Mouse (Mus musculus): ENCODE results near the gene Nfyc. TPM values are rescaled to one million over a fixed set of nuclear protein-coding genes. Genes with fewer than 3 reads are reported as not detected.

Gene Nfyc
- polyA plus RNA-seq, 1 experiment from 2014 or later: 101 TPM

- H3K4me3 ChIP-seq (ENCODE audit: low read depth, low read length): no peak overlapping the region
- no peak overlapping the region for H3K27ac ChIP-seq (ENCODE audit: low read depth)
- H3K9ac ChIP-seq (ENCODE audit: low read length): no peak overlapping the region
- no peaks in the 10 kb centered on the region for H3K4me1 ChIP-seq (replicated peaks; ENCODE audit: control insufficient read depth, insufficient read depth, low read length)
- no peaks in the 10 kb centered on the region for H3K9me3 ChIP-seq (ENCODE audit: control insufficient read depth, low read length)
- peaks cover 12% of the 10 kb centered on the region for H3K27me3 ChIP-seq (replicated peaks; ENCODE audit: control insufficient read depth, insufficient read depth, low read length)
- 52% methylated on average over 7 of the region's 7 CpGs for WGBS
- H3K4me2 ChIP-seq (ENCODE audit: low read length): no peak overlapping the region
- DNase-seq (ENCODE audit: low spot score): no peak
- no peak for ATAC-seq (replicated peaks; ENCODE audit: low FRiP score, low TSS enrichment, low read depth)
- no peaks in the 10 kb centered on the region for H3K36me3 ChIP-seq (ENCODE audit: control insufficient read depth, insufficient read depth, low read length)
Measured at GRCm38 (mm10) chr4:120859865-120860264, 28.5 kb upstream of the Nfyc start.

- DNase-seq (ENCODE audit: low spot score): no peak
- 40% methylated on average over 5 of the region's 5 CpGs for WGBS
- no peaks in the 10 kb centered on the region for H3K9me3 ChIP-seq (ENCODE audit: control insufficient read depth, low read length)
- no peak overlapping the region for H3K9ac ChIP-seq (ENCODE audit: low read length)
- ATAC-seq (replicated peaks; ENCODE audit: low FRiP score, low TSS enrichment, low read depth): no peak
- H3K4me3 ChIP-seq (ENCODE audit: low read depth, low read length): no peak overlapping the region
- no peaks in the 10 kb centered on the region for H3K4me1 ChIP-seq (replicated peaks; ENCODE audit: control insufficient read depth, insufficient read depth, low read length)
- H3K27ac ChIP-seq (ENCODE audit: low read depth): no peak overlapping the region
- no peaks in the 10 kb centered on the region for H3K36me3 ChIP-seq (ENCODE audit: control insufficient read depth, insufficient read depth, low read length)
- H3K4me2 ChIP-seq (ENCODE audit: low read length): no peak overlapping the region
- peaks cover 21% of the 10 kb centered on the region for H3K27me3 ChIP-seq (replicated peaks; ENCODE audit: control insufficient read depth, insufficient read depth, low read length)
Measured at GRCm38 (mm10) chr4:120856376-120856775, 25.0 kb upstream of the Nfyc start.

- no peak overlapping the region for H3K9ac ChIP-seq (ENCODE audit: low read length)
- H3K27me3 ChIP-seq (replicated peaks; ENCODE audit: control insufficient read depth, insufficient read depth, low read length): peaks cover 21% of the 10 kb centered on the region
- no peaks in the 10 kb centered on the region for H3K36me3 ChIP-seq (ENCODE audit: control insufficient read depth, insufficient read depth, low read length)
- no peaks in the 10 kb centered on the region for H3K4me1 ChIP-seq (replicated peaks; ENCODE audit: control insufficient read depth, insufficient read depth, low read length)
- ATAC-seq (replicated peaks; ENCODE audit: low FRiP score, low TSS enrichment, low read depth) (no peak), DNase-seq (ENCODE audit: low spot score) (no peak)
- no peaks in the 10 kb centered on the region for H3K9me3 ChIP-seq (ENCODE audit: control insufficient read depth, low read length)
- WGBS: 24% methylated on average over 7 of the region's 7 CpGs
- peak overlapping the region; percentile 83 for H3K4me2 ChIP-seq (ENCODE audit: low read length)
- no peak overlapping the region for H3K27ac ChIP-seq (ENCODE audit: low read depth)
- H3K4me3 ChIP-seq (ENCODE audit: low read depth, low read length): peak overlapping the region; percentile 43
Measured at GRCm38 (mm10) chr4:120855360-120856060, 24.1 kb upstream of the Nfyc start.

GRCm38 (mm10) chr4:120854588-120855319 is 23.4 kb upstream of the Nfyc start, which contains the start of gene Rims3:
TSS of gene Rims3 (plus strand) at chr4:120854816.
- Histone ChIP-seq H3K9ac (ENCODE audit: low read length) (peak within 1 kb of the TSS; percentile 32; the same call in 1 of the 2 replicates), H3K4me2 (ENCODE audit: low read length) (peak within 1 kb of the TSS; percentile 83), H3K4me1 (replicated peaks; ENCODE audit: control insufficient read depth, insufficient read depth, low read length) (no peaks in the 10 kb centered on the region), H3K27me3 (replicated peaks; ENCODE audit: control insufficient read depth, insufficient read depth, low read length) (peaks cover 21% of the 10 kb centered on the region), H3K36me3 (ENCODE audit: control insufficient read depth, insufficient read depth, low read length) (no peaks in the 10 kb centered on the region), H3K27ac (ENCODE audit: low read depth) (no peak within 1 kb of the TSS), H3K4me3 (ENCODE audit: low read depth, low read length) (peak within 1 kb of the TSS; percentile 43), H3K9me3 (ENCODE audit: control insufficient read depth, low read length) (no peaks in the 10 kb centered on the region)
- ATAC-seq (replicated peaks; ENCODE audit: low FRiP score, low TSS enrichment, low read depth) (peak; percentile 83), DNase-seq (ENCODE audit: low spot score) (peak; percentile 92)
- under 1% methylated on average over 68 of the region's 68 CpGs for WGBS

- H3K36me3 ChIP-seq (ENCODE audit: control insufficient read depth, insufficient read depth, low read length): no peaks in the 10 kb centered on the region
- H3K9ac ChIP-seq (ENCODE audit: low read length): no peak overlapping the region
- ATAC-seq (replicated peaks; ENCODE audit: low FRiP score, low TSS enrichment, low read depth): no peak
- WGBS: 6% methylated on average over 10 of the region's 10 CpGs
- no peaks in the 10 kb centered on the region for H3K9me3 ChIP-seq (ENCODE audit: control insufficient read depth, low read length)
- H3K27me3 ChIP-seq (replicated peaks; ENCODE audit: control insufficient read depth, insufficient read depth, low read length): peaks cover 17% of the 10 kb centered on the region
- no peaks in the 10 kb centered on the region for H3K4me1 ChIP-seq (replicated peaks; ENCODE audit: control insufficient read depth, insufficient read depth, low read length)
- peak; percentile 93 for DNase-seq (ENCODE audit: low spot score)
- H3K4me3 ChIP-seq (ENCODE audit: low read depth, low read length): no peak overlapping the region
- no peak overlapping the region for H3K4me2 ChIP-seq (ENCODE audit: low read length)
- no peak overlapping the region for H3K27ac ChIP-seq (ENCODE audit: low read depth)
Measured at GRCm38 (mm10) chr4:120850946-120851345, 19.6 kb upstream of the Nfyc start.

- Histone ChIP-seq H3K27ac (ENCODE audit: low read depth) (no peak overlapping the region), H3K4me3 (ENCODE audit: low read depth, low read length) (no peak overlapping the region), H3K4me1 (replicated peaks; ENCODE audit: control insufficient read depth, insufficient read depth, low read length) (no peaks in the 10 kb centered on the region), H3K36me3 (ENCODE audit: control insufficient read depth, insufficient read depth, low read length) (no peaks in the 10 kb centered on the region), H3K9ac (ENCODE audit: low read length) (no peak overlapping the region), H3K27me3 (replicated peaks; ENCODE audit: control insufficient read depth, insufficient read depth, low read length) (peaks cover 9% of the 10 kb centered on the region; the same call in 1 of the 2 replicates), H3K4me2 (ENCODE audit: low read length) (no peak overlapping the region), H3K9me3 (ENCODE audit: control insufficient read depth, low read length) (no peaks in the 10 kb centered on the region)
- DNase-seq (ENCODE audit: low spot score) (no peak), ATAC-seq (replicated peaks; ENCODE audit: low FRiP score, low TSS enrichment, low read depth) (no peak)
- 64% methylated on average over 11 of the region's 11 CpGs for WGBS
Measured at GRCm38 (mm10) chr4:120849451-120849850, 18.1 kb upstream of the Nfyc start.

- H3K9me3 ChIP-seq (ENCODE audit: control insufficient read depth, low read length): no peaks in the 10 kb centered on the region
- no peak overlapping the region for H3K27ac ChIP-seq (ENCODE audit: low read depth)
- H3K9ac ChIP-seq (ENCODE audit: low read length): no peak overlapping the region
- 81% methylated on average over 6 of the region's 6 CpGs for WGBS
- DNase-seq (ENCODE audit: low spot score) (no peak), ATAC-seq (replicated peaks; ENCODE audit: low FRiP score, low TSS enrichment, low read depth) (no peak)
- no peaks in the 10 kb centered on the region for H3K4me1 ChIP-seq (replicated peaks; ENCODE audit: control insufficient read depth, insufficient read depth, low read length)
- H3K27me3 ChIP-seq (replicated peaks; ENCODE audit: control insufficient read depth, insufficient read depth, low read length): peaks cover 3% of the 10 kb centered on the region; the same call in 1 of the 2 replicates
- no peak overlapping the region for H3K4me3 ChIP-seq (ENCODE audit: low read depth, low read length)
- H3K4me2 ChIP-seq (ENCODE audit: low read length): no peak overlapping the region
- H3K36me3 ChIP-seq (ENCODE audit: control insufficient read depth, insufficient read depth, low read length): no peaks in the 10 kb centered on the region
Measured at GRCm38 (mm10) chr4:120848909-120849308, 17.5 kb upstream of the Nfyc start.

GRCm38 (mm10) chr4:120845098-120845497 is 13.7 kb upstream of the Nfyc start:
- no peak overlapping the region for H3K27ac ChIP-seq (ENCODE audit: low read depth)
- no peaks in the 10 kb centered on the region for H3K36me3 ChIP-seq (ENCODE audit: control insufficient read depth, insufficient read depth, low read length)
- ATAC-seq (replicated peaks; ENCODE audit: low FRiP score, low TSS enrichment, low read depth) (no peak), DNase-seq (ENCODE audit: low spot score) (no peak)
- no peaks in the 10 kb centered on the region for H3K27me3 ChIP-seq (replicated peaks; ENCODE audit: control insufficient read depth, insufficient read depth, low read length)
- 66% methylated on average over 4 of the region's 4 CpGs for WGBS
- H3K9me3 ChIP-seq (ENCODE audit: control insufficient read depth, low read length): no peaks in the 10 kb centered on the region
- H3K4me1 ChIP-seq (replicated peaks; ENCODE audit: control insufficient read depth, insufficient read depth, low read length): no peaks in the 10 kb centered on the region
- H3K4me2 ChIP-seq (ENCODE audit: low read length): no peak overlapping the region
- H3K4me3 ChIP-seq (ENCODE audit: low read depth, low read length): no peak overlapping the region
- no peak overlapping the region for H3K9ac ChIP-seq (ENCODE audit: low read length)

Data from intestine, embryonic 14.5 days (tissue).